Mouse (Mus musculus) forebrain, embryonic 13.5 days (tissue): ENCODE results near the gene Miga1. TPM values are rescaled to one million over a fixed set of nuclear protein-coding genes. Genes with fewer than 3 reads are reported as not detected.

Experiments used
- ATAC-seq: fragments of 200-750 bp; cut with Nextera tagmentation; 2 replicates; pipeline ENCODE4 v1.8.0; 2017
- H3K27ac ChIP-seq: fragments of 300-500 bp; sonication (generic); 2 replicates; pipeline ENCODE4 v1.5.1; 2015; ENCODE audit warnings: inconsistent platforms, mild to moderate bottlenecking, moderate library complexity
- H3K27me3 ChIP-seq: fragments of 300-500 bp; sonication (generic); 2 replicates; pipeline ENCODE4 v1.6.1; 2015; ENCODE audit warnings: mild to moderate bottlenecking, inconsistent platforms
- H3K36me3 ChIP-seq: fragments of 300-500 bp; sonication (generic); 2 replicates; pipeline ENCODE4 v1.6.1; 2015; ENCODE audit warnings: mild to moderate bottlenecking, inconsistent platforms; ENCODE audit not compliant: poor library complexity, severe bottlenecking
- H3K4me1 ChIP-seq: fragments of 300-500 bp; sonication (generic); 2 replicates; pipeline ENCODE4 v1.6.1; 2015; ENCODE audit warnings: inconsistent platforms
- H3K4me2 ChIP-seq: fragments of 300-500 bp; sonication (generic); 2 replicates; pipeline ENCODE4 v1.6.1; 2015; ENCODE audit warnings: inconsistent platforms, mild to moderate bottlenecking, moderate library complexity
- H3K4me3 ChIP-seq: fragments of 300-500 bp; sonication (generic); 2 replicates; pipeline ENCODE4 v1.5.1; 2015; ENCODE audit warnings: mild to moderate bottlenecking, inconsistent platforms
- H3K9ac ChIP-seq: fragments of 300-500 bp; sonication (generic); 2 replicates; pipeline ENCODE4 v1.6.1; 2015; ENCODE audit warnings: mild to moderate bottlenecking, inconsistent platforms
- H3K9me3 ChIP-seq: fragments of 300-500 bp; sonication (generic); replicated peaks from 2 replicates; pipeline ENCODE4 v1.6.1; 2016; ENCODE audit warnings: inconsistent platforms
- WGBS: fragments of 180-500 bp; shearing (Covaris S2); methylation state at CpG from one replicate; pipeline ENCODE4 v1.1.7; 2015; 5-methylcytosine and 5-hydroxymethylcytosine counted together
- polyA plus RNA-seq: library from polyadenylated mRNA; unstranded; fragments of >200 nt; fragmentation: Nextera tagmentation; extraction: Ambion mirVana; gene quantifications from 2 replicates; pipeline ENCODE4 v1.2.1, GENCODE M21; 2015

The Miga1 gene
- polyA plus RNA-seq, 1 experiment from 2014 or later: 22.1 TPM

DNA sequence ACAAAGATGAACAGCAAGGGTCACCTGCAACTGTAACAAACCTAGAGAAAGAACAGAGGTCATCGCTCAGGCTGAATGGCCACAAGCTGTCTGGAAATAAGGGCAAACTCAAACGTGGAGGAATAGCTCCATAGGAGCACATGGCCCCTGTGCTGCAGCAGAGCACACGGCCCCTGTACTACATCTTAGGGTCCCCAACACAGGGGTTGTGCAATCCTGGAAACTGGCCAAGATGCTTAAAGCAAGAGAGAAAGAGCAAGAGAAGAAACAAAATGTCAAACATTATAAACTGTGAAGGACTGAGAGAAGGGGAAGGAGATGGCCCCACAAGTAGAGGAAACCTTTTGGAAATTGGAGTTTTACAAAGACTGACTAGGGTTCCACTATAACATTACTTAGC is 45.8 kb downstream of the Miga1 start:
- Histone ChIP-seq H3K4me1 (no peaks in the 10 kb centered on the region), H3K27ac (no peak overlapping the region), H3K9ac (no peak overlapping the region), H3K4me3 (no peak overlapping the region), H3K4me2 (no peak overlapping the region), H3K27me3 (no peaks in the 10 kb centered on the region), H3K9me3 (no peaks in the 10 kb centered on the region), H3K36me3 (peaks cover 65% of the 10 kb centered on the region)
- ATAC-seq: no peak
- 80% methylated on average over 3 of the region's 3 CpGs for WGBS

DNA sequence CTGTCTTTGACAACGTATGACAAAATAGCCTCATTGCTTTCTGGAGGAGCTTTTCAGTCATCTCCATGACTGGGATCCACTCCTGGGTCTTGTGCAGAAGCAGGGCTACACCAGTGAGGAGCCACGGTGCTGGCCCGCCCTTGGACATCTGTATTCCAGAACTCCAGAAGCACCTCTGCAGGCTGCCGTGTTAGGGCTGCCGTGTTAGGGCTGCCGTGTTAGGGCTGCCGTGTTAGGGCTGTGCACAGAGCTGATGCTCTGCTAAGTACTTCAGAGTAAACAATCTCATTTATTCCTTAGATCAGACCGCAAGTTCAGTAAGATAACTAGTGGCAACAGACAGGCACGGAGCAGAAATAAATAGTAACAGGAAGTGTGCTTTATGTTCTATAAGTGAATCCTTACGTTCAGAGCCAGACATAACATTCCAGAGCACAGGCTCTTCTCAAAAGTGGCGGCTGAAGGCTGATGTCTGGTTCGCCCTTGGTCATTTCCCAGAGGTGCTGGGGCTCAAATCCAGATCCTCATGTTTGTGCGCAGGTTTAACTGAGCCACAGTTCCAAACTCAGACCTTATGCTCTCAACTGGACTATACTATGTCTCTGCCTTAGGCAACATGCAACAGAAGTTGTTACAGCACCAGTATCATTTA is 46.6 kb downstream of the Miga1 start:
- WGBS: 92% methylated on average over 13 of the region's 13 CpGs
- peaks cover 72% of the 10 kb centered on the region for H3K36me3 ChIP-seq
- H3K4me3 ChIP-seq: no peak overlapping the region
- no peak overlapping the region for H3K4me2 ChIP-seq
- no peaks in the 10 kb centered on the region for H3K9me3 ChIP-seq
- H3K4me1 ChIP-seq: no peaks in the 10 kb centered on the region
- H3K27ac ChIP-seq: no peak overlapping the region
- H3K9ac ChIP-seq: no peak overlapping the region
- ATAC-seq: no peak
- H3K27me3 ChIP-seq: no peaks in the 10 kb centered on the region

DNA sequence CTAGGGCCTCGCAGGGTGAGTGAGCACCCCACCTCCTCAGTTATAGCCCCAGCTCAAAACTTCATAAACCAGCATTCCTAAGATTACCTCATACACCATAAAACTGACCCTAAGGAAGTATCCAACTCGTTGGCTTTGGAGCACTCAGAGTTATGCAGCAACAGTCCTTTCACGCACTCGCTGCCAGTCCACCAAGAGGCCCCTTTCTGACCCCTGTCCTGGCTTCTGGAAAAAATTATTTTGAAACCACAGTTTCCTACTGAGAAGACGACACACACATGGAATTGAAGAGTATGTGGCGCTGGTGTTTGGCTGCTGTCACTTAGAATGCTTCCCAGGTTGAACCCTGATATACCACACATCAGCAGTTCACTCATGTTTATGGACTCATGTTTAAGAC is 48.3 kb downstream of the Miga1 start:
- no peak for ATAC-seq
- H3K4me3 ChIP-seq: no peak overlapping the region
- 96% methylated on average over 6 of the region's 6 CpGs for whole genome bisulfite sequencing
- no peak overlapping the region for H3K27ac ChIP-seq
- H3K9ac ChIP-seq: no peak overlapping the region
- H3K36me3 ChIP-seq: peaks cover 79% of the 10 kb centered on the region
- H3K9me3 ChIP-seq: no peaks in the 10 kb centered on the region
- H3K4me2 ChIP-seq: no peak overlapping the region
- H3K27me3 ChIP-seq: no peaks in the 10 kb centered on the region
- no peaks in the 10 kb centered on the region for H3K4me1 ChIP-seq

GRCm38 (mm10) chr3:152290175-152290798 is 49.9 kb downstream of the Miga1 start:
- Histone ChIP-seq H3K4me1 (no peaks in the 10 kb centered on the region), H3K4me2 (no peak overlapping the region), H3K4me3 (no peak overlapping the region), H3K9ac (no peak overlapping the region), H3K36me3 (peaks cover 78% of the 10 kb centered on the region), H3K9me3 (no peaks in the 10 kb centered on the region), H3K27ac (no peak overlapping the region), H3K27me3 (no peaks in the 10 kb centered on the region)
- ATAC-seq: no peak
- WGBS: 85% methylated on average over 17 of the region's 17 CpGs

DNA sequence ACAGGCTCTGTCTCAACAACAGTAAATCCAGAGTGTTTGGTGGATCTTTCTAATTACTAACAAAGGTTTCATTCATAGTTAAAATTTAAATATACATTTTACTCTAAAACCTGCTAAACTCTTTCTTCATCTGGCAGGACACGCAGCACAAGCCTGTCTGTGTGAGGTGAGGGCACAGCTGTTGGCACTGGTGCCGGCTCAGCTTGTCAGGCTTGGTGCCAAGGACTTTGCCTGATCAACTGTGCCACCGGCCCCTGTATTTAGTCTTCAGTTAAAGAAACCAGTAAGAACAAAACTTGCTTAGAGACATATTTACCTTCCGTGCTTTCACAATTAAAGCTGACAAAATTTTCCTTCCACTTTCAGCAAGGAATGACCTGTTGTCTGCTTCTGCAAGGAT is 51.5 kb downstream of the Miga1 start:
- H3K27ac ChIP-seq: no peak overlapping the region
- H3K4me2 ChIP-seq: no peak overlapping the region
- peaks cover 80% of the 10 kb centered on the region for H3K36me3 ChIP-seq
- H3K9me3 ChIP-seq: no peaks in the 10 kb centered on the region
- H3K4me1 ChIP-seq: no peaks in the 10 kb centered on the region
- no peak overlapping the region for H3K9ac ChIP-seq
- no peak overlapping the region for H3K4me3 ChIP-seq
- no peaks in the 10 kb centered on the region for H3K27me3 ChIP-seq
- 85% methylated on average over 4 of the region's 4 CpGs for WGBS
- ATAC-seq: no peak

- WGBS: 94% methylated on average over 5 of the region's 5 CpGs
- H3K36me3 ChIP-seq: peaks cover 79% of the 10 kb centered on the region
Measured at GRCm38 (mm10) chr3:152288276-152288675, 51.9 kb downstream of the Miga1 start.

DNA sequence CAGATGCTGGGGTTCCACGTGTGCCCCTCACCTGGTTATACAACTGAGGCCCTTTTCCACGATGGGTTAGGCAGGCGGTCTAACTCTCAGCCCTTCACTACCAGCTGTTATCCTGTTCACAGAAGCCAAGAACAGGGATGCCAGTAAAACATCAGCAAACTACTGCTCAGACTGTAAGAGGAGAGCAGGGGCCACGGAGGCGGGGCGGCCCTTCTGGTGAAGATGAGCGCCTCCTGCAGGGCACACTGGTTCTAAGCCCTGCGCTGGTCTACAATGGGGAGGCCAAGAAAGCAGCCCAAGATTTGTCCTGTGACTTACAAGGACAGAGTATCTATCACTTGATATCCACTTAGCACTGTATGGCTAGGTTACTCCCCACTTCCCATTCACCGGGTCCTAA is 52.4 kb downstream of the Miga1 start:
- WGBS: 82% methylated on average over 9 of the region's 9 CpGs
- no peak for ATAC-seq
- Histone ChIP-seq H3K4me3 (no peak overlapping the region), H3K4me1 (no peaks in the 10 kb centered on the region), H3K9ac (no peak overlapping the region), H3K27me3 (no peaks in the 10 kb centered on the region), H3K9me3 (no peaks in the 10 kb centered on the region), H3K36me3 (peaks cover 82% of the 10 kb centered on the region), H3K4me2 (no peak overlapping the region), H3K27ac (no peak overlapping the region)

More at GRCm38 (mm10) chr3:152288276-152288675, 51.9 kb downstream of the Miga1 start:
- H3K4me2 ChIP-seq: no peak overlapping the region
- H3K27ac ChIP-seq: no peak overlapping the region
- no peak overlapping the region for H3K9ac ChIP-seq
- H3K4me3 ChIP-seq: no peak overlapping the region
- H3K4me1 ChIP-seq: no peaks in the 10 kb centered on the region
- H3K27me3 ChIP-seq: no peaks in the 10 kb centered on the region
- ATAC-seq: no peak
- no peaks in the 10 kb centered on the region for H3K9me3 ChIP-seq

DNA sequence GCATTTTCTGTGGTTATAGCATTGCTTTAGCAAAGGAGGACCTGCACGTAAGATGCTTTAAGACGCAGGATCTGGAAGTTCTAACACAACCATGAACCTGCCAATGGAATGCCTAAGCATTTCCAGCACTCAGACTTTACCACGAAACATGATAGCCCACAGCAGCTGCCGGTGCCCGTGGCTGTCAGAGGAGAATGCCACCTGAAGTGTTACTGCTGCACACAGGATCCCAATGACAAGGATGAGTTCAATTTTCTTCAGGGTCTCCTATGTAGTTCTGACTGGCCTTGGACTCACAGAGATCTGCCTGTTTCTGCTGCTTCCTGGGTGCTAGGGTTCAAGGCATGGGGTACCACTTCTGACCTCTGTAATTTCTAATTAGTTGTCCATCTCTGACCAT is 55.4 kb downstream of the Miga1 start:
- H3K4me3 ChIP-seq: no peak overlapping the region

DNA sequence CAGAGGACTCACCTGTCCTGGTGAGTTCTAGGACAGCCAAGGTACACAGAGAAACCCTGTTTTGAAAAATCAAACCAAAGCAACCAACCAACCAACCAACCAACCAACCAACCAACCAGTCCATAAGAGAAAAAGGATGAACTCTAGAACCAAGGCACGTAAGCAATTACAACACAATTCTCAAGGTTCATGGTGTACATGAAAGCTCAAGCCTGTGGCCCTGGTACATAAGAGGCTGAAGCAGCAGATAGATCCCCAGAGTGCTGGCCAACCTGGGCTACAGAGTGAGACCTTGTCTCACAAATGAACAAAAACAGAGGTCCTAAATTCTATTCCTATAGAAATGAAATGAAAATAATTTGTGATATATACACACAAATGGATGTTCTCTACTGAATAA is 55.9 kb downstream of the Miga1 start:
- no peaks in the 10 kb centered on the region for H3K4me1 ChIP-seq
- H3K4me2 ChIP-seq: no peak overlapping the region
- no peaks in the 10 kb centered on the region for H3K27me3 ChIP-seq
- WGBS: 97% methylated on average over 1 of the region's 1 CpGs
- no peaks in the 10 kb centered on the region for H3K9me3 ChIP-seq
- ATAC-seq: no peak
- H3K36me3 ChIP-seq: peaks cover 71% of the 10 kb centered on the region
- H3K9ac ChIP-seq: no peak overlapping the region
- H3K27ac ChIP-seq: no peak overlapping the region
- H3K4me3 ChIP-seq: no peak overlapping the region

More for the DNA sequence above, 55.4 kb downstream of the Miga1 start:
- H3K27me3 ChIP-seq: no peaks in the 10 kb centered on the region
- no peak overlapping the region for H3K9ac ChIP-seq
- no peaks in the 10 kb centered on the region for H3K4me1 ChIP-seq
- WGBS: 97% methylated on average over 5 of the region's 5 CpGs
- H3K4me2 ChIP-seq: no peak overlapping the region
- no peak overlapping the region for H3K27ac ChIP-seq
- H3K36me3 ChIP-seq: peaks cover 74% of the 10 kb centered on the region
- H3K9me3 ChIP-seq: no peaks in the 10 kb centered on the region
- no peak for ATAC-seq

DNA sequence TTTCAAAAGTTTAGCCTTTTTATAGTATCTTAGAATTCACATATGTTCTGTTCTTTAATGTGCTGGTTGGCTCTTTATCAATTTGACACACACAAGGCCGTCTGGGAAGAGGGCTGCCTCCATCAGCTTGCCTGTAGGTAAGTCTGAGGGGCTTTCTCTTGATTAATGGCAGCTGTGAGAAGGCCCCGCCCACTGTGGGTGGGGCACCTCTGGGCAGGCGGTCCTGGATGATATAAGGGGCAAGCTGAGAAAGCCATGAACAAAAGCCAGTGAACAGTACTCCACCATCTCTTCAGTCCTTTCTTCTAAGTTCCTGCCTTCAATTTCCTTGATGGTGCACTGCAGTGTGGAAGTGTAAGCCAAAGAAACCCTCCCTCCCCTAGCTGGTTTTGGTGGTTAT is 58.1 kb downstream of the Miga1 start:
- Histone ChIP-seq H3K4me1 (no peaks in the 10 kb centered on the region), H3K4me3 (no peak overlapping the region), H3K36me3 (peaks cover 62% of the 10 kb centered on the region), H3K27me3 (no peaks in the 10 kb centered on the region), H3K9me3 (no peaks in the 10 kb centered on the region), H3K27ac (no peak overlapping the region), H3K9ac (no peak overlapping the region), H3K4me2 (no peak overlapping the region)
- ATAC-seq: no peak
- 41% methylated on average over 3 of the region's 3 CpGs for WGBS

- WGBS: 82% methylated on average over 2 of the region's 2 CpGs
Measured at GRCm38 (mm10) chr3:152278431-152278830, 61.8 kb downstream of the Miga1 start.

GRCm38 (mm10) chr3:152277912-152278311 is 62.3 kb downstream of the Miga1 start:
- no peak overlapping the region for H3K4me2 ChIP-seq
- ATAC-seq: no peak
- peaks cover 46% of the 10 kb centered on the region for H3K36me3 ChIP-seq
- WGBS: 93% methylated on average over 2 of the region's 2 CpGs
- H3K4me3 ChIP-seq: no peak overlapping the region
- no peak overlapping the region for H3K9ac ChIP-seq
- H3K27me3 ChIP-seq: no peaks in the 10 kb centered on the region
- no peaks in the 10 kb centered on the region for H3K9me3 ChIP-seq
- H3K27ac ChIP-seq: no peak overlapping the region
- no peaks in the 10 kb centered on the region for H3K4me1 ChIP-seq

More at GRCm38 (mm10) chr3:152278431-152278830, 61.8 kb downstream of the Miga1 start:
- H3K27ac ChIP-seq: no peak overlapping the region
- no peak for ATAC-seq
- H3K9me3 ChIP-seq: no peaks in the 10 kb centered on the region
- H3K4me3 ChIP-seq: no peak overlapping the region
- H3K4me2 ChIP-seq: no peak overlapping the region
- peaks cover 46% of the 10 kb centered on the region for H3K36me3 ChIP-seq
- no peak overlapping the region for H3K9ac ChIP-seq
- H3K27me3 ChIP-seq: no peaks in the 10 kb centered on the region
- no peaks in the 10 kb centered on the region for H3K4me1 ChIP-seq

DNA sequence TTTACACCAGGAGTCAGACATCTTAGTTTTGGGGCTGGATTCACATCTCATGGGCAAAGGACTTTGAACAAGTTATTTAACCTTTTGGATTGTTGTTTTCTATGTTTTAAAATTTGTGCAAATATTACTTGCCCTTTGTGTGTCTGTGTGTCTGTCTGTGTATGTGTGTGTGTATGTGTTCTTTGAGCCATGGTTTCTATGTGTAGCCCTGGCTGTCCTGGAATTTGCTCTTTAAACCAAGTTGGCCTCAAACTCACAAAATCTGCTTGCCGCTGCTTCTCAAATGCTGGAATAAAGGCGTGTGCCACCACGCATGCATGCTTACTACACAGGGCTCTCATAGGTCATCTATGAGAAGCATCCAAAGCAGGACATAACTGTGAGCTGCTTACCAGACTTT is 63.3 kb downstream of the Miga1 start:
- H3K27ac ChIP-seq: no peak overlapping the region
- peaks cover 38% of the 10 kb centered on the region for H3K36me3 ChIP-seq
- no peak overlapping the region for H3K4me3 ChIP-seq
- H3K9ac ChIP-seq: no peak overlapping the region
- H3K9me3 ChIP-seq: no peaks in the 10 kb centered on the region
- no peak for ATAC-seq
- no peaks in the 10 kb centered on the region for H3K27me3 ChIP-seq
- no peak overlapping the region for H3K4me2 ChIP-seq
- H3K4me1 ChIP-seq: no peaks in the 10 kb centered on the region
- 100% methylated on average over 3 of the region's 3 CpGs for WGBS
